Mouse (Mus musculus) layer of hippocampus, adult 8-10 months (tissue): ENCODE measurements at regions not wholly inside any gene's neighbourhood (a gene's known extent, or its start where the extent isn't known, plus 50 kb on each side); places are given as distances from the start of the nearest gene placed in this dataset.
"Not testable (repeated sequence)": the region's sequence is repeated elsewhere in the genome, so short reads cannot be mapped to it uniquely, and the experiment has no call there.

ENCODE experiments used
- DNase-seq, 2 experiments: peaks; one replicate each; pipeline ENCODE4 v3.0.0; 2022; ENCODE audit warnings: low spot score in 2 of 2

GRCm38 (mm10) chr10:66640890-66641847, 454.8 kb upstream of the Jmjd1c start:
- DNase-seq, result peak; percentile 46 to 63

- DNase-seq, result no peak
Observed at GRCm38 (mm10) chr10:66641966-66642365, 454.0 kb upstream of the Jmjd1c start.

- DNase-seq, result no peak
Observed at GRCm38 (mm10) chr10:66643160-66643559, 452.8 kb upstream of the Jmjd1c start.

- DNase-seq, result peak; percentile 10
Observed at GRCm38 (mm10) chr10:66657520-66657919, 438.4 kb upstream of the Jmjd1c start.

- DNase-seq, result no peak
Observed at GRCm38 (mm10) chr10:66683160-66683559, 412.8 kb upstream of the Jmjd1c start.

- DNase-seq, result not testable (repeated sequence)
Observed at GRCm38 (mm10) chr10:66689196-66689595, 406.7 kb upstream of the Jmjd1c start.

GRCm38 (mm10) chr10:66694549-66695285, 401.2 kb upstream of the Jmjd1c start:
- no peak for DNase-seq

- DNase-seq, result not testable (repeated sequence)
Observed at GRCm38 (mm10) chr10:66714926-66715325, 381.0 kb upstream of the Jmjd1c start.

GRCm38 (mm10) chr10:66717909-66718308, 378.0 kb upstream of the Jmjd1c start:
- DNase-seq, result no peak

- DNase-seq, result no peak
Observed at GRCm38 (mm10) chr10:66719796-66720195, 376.1 kb upstream of the Jmjd1c start.

GRCm38 (mm10) chr10:66733631-66734030, 362.3 kb upstream of the Jmjd1c start:
- no peak for DNase-seq

GRCm38 (mm10) chr10:66734853-66735252, 361.1 kb upstream of the Jmjd1c start:
- DNase-seq, result no peak

- DNase-seq, result no peak
Observed at GRCm38 (mm10) chr10:66739017-66739416, 356.9 kb upstream of the Jmjd1c start.

GRCm38 (mm10) chr10:66741819-66742218, 354.1 kb upstream of the Jmjd1c start:
- DNase-seq, result no peak

GRCm38 (mm10) chr10:66743254-66743653, 352.7 kb upstream of the Jmjd1c start:
- DNase-seq, result no peak

GRCm38 (mm10) chr10:66745871-66746270, 350.1 kb upstream of the Jmjd1c start:
- no peak for DNase-seq

GRCm38 (mm10) chr10:66752237-66752810, 343.6 kb upstream of the Jmjd1c start:
- DNase-seq, result no peak

GRCm38 (mm10) chr10:66756866-66757265, 339.1 kb upstream of the Jmjd1c start:
- no peak for DNase-seq

- DNase-seq, result peak; percentile 9 to 12
Observed at GRCm38 (mm10) chr10:66770161-66771030, 325.5 kb upstream of the Jmjd1c start.

GRCm38 (mm10) chr10:66780335-66781170, 315.4 kb upstream of the Jmjd1c start:
- no peak for DNase-seq
